Mouse (Mus musculus): ENCODE results near the gene Olfr330. TPM values are rescaled to one million over a fixed set of nuclear protein-coding genes. Genes with fewer than 3 reads are reported as not detected.
"Not testable (repeated sequence)": the region's sequence is repeated elsewhere in the genome, so short reads cannot be mapped to it uniquely, and the experiment has no call there.

Gene Olfr330
- not detected for polyA plus RNA-seq (2021)

DNA sequence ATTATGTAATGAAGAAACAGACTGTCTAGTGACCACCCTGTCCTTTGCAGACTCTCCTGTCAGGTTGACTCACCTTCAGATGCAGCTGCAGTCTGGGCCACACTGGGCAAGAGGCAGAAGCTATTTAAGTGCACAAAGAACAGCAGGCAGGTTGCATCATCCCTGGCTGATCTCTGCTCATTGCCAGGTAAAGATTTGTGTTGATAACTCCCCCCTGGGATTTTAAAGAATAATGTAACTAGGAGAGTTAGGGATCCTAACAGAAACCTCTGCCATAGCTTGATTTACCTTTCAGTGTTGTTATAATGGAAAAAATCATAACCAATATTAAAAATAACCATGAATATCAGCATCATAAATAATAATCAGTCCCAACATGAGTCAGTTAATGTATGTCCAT, at the start of gene Olfr330:
Gene Olfr330 (minus strand): TSS at position 101 of the 400 bp plus-strand sequence.
- CTCF ChIA-PET; ATAC-seq; in situ Hi-C loops (cut with MboI; ENCODE audit: low pct_unique_long_range_greater_than_20kb); DNase-seq (ENCODE audit: low read depth, low spot score); POLR2A ChIA-PET: not testable (repeated sequence)
- peaks cover 19% of the 10 kb centered on the region for H3K27me3 ChIP-seq

DNA sequence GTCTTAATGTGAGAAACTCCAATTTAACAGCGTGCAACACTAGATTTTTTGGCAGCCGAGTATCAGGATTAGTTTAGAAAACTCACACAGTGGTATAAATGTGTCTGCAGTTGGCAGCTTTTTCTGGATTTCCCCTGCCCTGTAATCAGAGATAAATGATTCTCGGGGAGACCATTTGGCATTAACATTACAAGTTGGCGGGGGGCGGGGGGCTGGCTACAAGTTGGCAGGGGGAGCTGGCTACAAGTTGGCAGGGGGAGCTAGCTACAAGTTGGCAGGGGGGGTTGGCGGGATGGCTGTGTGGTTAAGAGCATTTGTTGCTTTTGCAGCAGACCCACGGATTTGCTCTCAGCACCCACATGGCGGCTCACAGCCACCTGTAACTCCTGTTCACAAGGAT, 44.0 kb upstream of the Olfr330 start:
- ATAC-seq (no peak), DNase-seq (ENCODE audit: low read depth, low spot score) (no peak)
- TF ChIP-seq CTCF (IDR thresholded peaks at IDR 0.05), result no peak
- no peaks in the 10 kb centered on the region for H3K27me3 ChIP-seq
- in situ Hi-C loops (cut with MboI; ENCODE audit: low pct_unique_long_range_greater_than_20kb), result no loop called here
- POLR2A ChIA-PET, result no interaction called here
- CTCF ChIA-PET, result interaction anchor here (1.0 kb wide), 1 partner anchor 23 kb away, joined by 3 read pairs; no protein-coding TSS in a partner anchor

DNA sequence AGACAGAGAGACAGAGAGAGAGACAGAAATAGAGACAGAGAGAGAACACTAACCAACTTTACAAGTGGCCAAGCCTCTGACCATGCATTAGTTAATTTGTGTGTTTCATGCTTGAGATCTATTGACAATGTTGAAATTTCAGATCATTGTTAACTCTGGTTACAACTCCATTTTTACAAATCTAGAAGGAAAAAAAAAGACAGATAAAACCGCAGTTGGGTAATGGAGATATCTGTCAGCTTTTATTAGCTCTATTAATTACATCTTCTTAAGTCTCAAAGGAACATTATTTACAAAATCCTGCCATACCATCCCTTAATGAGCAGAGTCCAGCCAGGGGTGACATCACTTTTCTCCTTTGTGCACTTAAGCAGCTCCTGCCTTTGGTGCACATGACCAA, 42.8 kb upstream of the Olfr330 start, which contains the start of gene Olfr325:
Gene Olfr325 (plus strand): TSS at position 301 of the 400 bp plus-strand sequence.
- H3K27me3 ChIP-seq, result no peaks in the 10 kb centered on the region
- in situ Hi-C loops (cut with MboI; ENCODE audit: low pct_unique_long_range_greater_than_20kb), result no loop called here
- POLR2A ChIA-PET, result no interaction called here
- CTCF ChIA-PET, result interaction anchor here (1.0 kb wide), 1 partner anchor 25 kb away, joined by 3 read pairs; no protein-coding TSS in a partner anchor
- DNase-seq (ENCODE audit: low read depth, low spot score), result no peak
- ATAC-seq, result no peak
- no peak for TF ChIP-seq CTCF (IDR thresholded peaks at IDR 0.05)

DNA sequence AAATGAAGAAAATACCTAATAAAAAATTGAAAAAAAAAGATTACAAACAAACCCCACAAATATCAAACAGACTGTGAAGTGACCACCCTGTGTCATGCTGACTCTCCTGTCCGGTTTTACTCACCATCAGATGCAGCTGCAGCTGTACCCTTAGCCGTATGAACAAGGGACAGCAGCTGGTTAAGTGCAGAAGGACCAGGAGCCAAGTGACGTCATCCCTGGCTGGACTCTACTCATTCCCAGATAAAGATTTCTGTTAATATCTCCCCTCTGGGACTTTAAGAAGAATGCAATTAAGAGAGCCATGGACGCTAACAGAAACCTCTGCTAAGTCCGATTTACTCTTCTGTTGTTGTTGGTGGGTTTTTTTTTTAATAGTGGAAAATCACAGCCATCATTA, 35.8 kb upstream of the Olfr330 start, which contains the start of gene Olfr224:
Gene Olfr224 (minus strand): TSS at position 149 of the 400 bp plus-strand sequence.
- CTCF ChIA-PET, result no interaction called here

DNA sequence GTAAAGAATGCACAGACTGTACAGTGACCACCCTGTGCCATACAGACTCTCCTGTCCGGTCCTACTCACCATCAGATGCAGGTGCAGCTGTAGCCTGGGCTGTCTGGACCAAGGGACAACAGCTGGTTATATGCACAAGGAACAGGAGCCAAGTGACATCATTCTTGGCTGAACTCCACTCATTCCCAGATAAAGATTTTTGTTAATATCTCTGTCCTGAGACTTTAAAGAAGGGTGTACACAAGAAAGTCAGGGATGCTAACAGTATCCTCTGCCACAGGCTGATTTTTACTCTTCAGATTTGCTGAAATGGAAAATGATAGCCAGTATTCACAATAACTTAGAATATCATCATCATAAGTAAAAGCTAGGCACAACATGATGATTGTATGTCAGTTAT, 20.9 kb upstream of the Olfr330 start, which contains the start of gene Olfr328:
Gene Olfr328 (minus strand): TSS at position 101 of the 400 bp plus-strand sequence.
- in situ Hi-C loops (cut with MboI; ENCODE audit: low pct_unique_long_range_greater_than_20kb), result no loop called here
- TF ChIP-seq CTCF (IDR thresholded peaks at IDR 0.05), result no peak
- ChIA-PET CTCF (no interaction called here), POLR2A (no interaction called here)
- peaks cover 12% of the 10 kb centered on the region for H3K27me3 ChIP-seq
- ATAC-seq (no peak), DNase-seq (ENCODE audit: low read depth, low spot score) (no peak)

More for the DNA sequence above, 35.8 kb upstream of the Olfr330 start, which contains the start of gene Olfr224:
- DNase-seq (ENCODE audit: low read depth, low spot score), result no peak
- POLR2A ChIA-PET, result interaction anchor here (0.6 kb wide), 1 partner anchor 178 kb away, joined by 5 read pairs; no protein-coding TSS in a partner anchor
- in situ Hi-C loops (cut with MboI; ENCODE audit: low pct_unique_long_range_greater_than_20kb), result no loop called here
- H3K27me3 ChIP-seq, result peaks cover 15% of the 10 kb centered on the region
- TF ChIP-seq CTCF (IDR thresholded peaks at IDR 0.05), result no peak
- no peak for ATAC-seq

DNA sequence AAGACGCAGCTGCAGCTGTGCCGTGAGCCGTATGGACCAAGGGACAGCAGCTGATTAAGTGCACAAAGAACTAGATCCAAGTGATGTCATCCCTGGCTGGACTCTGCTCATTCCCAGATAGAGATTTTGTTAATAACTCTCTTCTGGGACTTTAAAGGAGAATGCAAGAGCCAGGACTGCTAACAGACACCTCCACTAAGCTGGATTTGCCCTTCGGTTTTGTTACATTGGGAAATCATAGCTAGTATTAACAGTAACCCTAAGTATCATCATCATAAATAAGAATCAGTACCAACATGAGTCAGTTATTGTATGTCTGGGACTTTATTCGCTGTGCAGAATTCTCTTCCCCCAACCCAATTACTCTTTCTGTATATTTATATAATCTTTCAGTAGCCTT, 11.7 kb upstream of the Olfr330 start, which contains the start of gene Olfr329-ps:
Gene Olfr329-ps (minus strand): TSS at position 101 of the 400 bp plus-strand sequence.
- no peak for TF ChIP-seq CTCF (IDR thresholded peaks at IDR 0.05)
- in situ Hi-C loops (cut with MboI; ENCODE audit: low pct_unique_long_range_greater_than_20kb), result no loop called here
- DNase-seq (ENCODE audit: low read depth, low spot score) (no peak), ATAC-seq (no peak)
- peaks cover 29% of the 10 kb centered on the region for H3K27me3 ChIP-seq
- POLR2A ChIA-PET, result no interaction called here
- CTCF ChIA-PET, result no interaction called here

DNA sequence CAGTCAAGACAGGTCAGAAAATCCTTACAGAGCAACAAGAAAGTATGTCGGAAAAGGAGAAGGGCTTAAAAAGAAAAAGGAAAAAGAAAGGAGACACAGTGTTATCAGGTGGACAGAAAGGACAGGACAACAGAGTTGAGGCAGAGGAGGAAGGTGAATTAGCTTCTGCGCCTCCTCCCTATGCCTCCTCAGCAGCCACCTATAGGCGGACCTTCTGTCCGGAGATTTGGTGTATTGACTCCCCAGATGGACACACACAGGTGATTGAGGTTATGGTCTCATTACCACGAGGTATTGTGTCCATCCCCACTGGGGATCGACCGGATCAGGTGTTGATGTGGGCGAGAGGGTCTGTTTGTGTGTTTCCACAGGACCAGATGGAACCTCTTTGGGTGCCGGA, 14.9 kb downstream of the Olfr330 start:
- POLR2A ChIA-PET; in situ Hi-C loops (cut with MboI; ENCODE audit: low pct_unique_long_range_greater_than_20kb): not testable (repeated sequence)

DNA sequence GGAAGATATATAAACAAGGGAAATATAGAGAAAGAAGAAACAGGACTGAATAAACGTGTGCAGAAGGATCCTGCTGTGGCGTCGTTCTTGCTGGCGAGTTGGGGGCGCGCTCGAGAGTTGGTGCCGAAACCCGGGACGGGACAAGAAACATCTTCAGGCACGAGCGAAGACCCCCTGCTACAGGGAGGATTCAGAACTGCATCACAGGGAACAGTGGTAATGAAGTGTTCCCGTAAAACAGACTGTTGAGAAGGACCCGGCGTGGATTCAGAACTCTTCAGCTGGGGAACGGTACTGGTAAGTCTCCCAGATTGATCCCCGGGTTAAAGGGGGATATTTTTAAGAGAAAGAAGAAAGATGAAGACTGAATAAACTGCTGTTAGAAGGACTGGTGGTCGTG, 15.7 kb downstream of the Olfr330 start:
- POLR2A ChIA-PET; H3K27me3 ChIP-seq; in situ Hi-C loops (cut with MboI; ENCODE audit: low pct_unique_long_range_greater_than_20kb); ATAC-seq; DNase-seq (ENCODE audit: low read depth, low spot score); CTCF ChIA-PET: not testable (repeated sequence)

More for the DNA sequence above, 14.9 kb downstream of the Olfr330 start:
- ATAC-seq; CTCF ChIA-PET; DNase-seq (ENCODE audit: low read depth, low spot score); H3K27me3 ChIP-seq: not testable (repeated sequence)

DNA sequence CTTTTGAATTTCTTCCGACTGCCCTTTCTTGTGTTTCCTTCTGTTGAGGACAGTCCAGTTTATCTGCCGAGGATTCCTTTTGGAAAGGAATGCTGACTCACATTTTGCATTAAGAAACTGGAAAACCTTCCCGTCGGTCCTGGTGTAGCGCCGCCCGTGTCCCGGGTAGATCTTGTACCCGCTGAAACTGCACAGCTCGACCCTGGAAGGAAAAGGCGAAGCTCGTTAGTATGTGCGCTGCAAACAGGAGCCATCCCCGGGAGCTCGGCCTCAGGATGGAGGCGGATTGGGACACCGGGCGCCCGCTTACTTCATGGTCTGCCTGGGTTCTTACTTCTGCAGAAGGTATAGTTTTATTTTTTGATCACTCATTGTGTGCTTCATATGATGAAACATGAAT, 25.6 kb downstream of the Olfr330 start:
- POLR2A ChIA-PET; ATAC-seq; H3K27me3 ChIP-seq; in situ Hi-C loops (cut with MboI; ENCODE audit: low pct_unique_long_range_greater_than_20kb); DNase-seq (ENCODE audit: low read depth, low spot score); CTCF ChIA-PET: not testable (repeated sequence)

DNA sequence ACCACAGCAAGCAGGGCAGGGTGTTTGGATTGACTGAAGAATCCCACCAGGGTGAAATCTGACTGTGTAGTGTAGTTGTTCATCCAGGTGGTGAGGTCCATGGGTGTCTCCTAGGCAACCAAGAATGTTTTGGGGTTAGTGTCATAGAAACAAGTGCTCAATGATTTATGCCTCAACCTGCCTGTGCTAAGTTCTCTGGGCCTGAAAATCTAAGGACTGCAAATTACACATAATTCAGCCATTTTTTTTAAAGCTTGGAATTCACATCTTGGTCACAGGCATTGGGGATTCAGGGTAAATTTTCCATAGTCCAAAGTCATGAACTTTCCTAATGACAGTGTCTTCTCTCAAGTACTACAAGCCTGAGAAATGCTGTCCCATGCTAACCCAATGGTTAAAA, 32.2 kb downstream of the Olfr330 start, which contains the start of gene Olfr331:
Gene Olfr331 (minus strand): TSS at position 101 of the 400 bp plus-strand sequence.
- POLR2A ChIA-PET; DNase-seq (ENCODE audit: low read depth, low spot score); ATAC-seq; CTCF ChIA-PET; H3K27me3 ChIP-seq: not testable (repeated sequence)
- in situ Hi-C loops (cut with MboI; ENCODE audit: low pct_unique_long_range_greater_than_20kb), result loop anchor here (5.0 kb wide), 1 partner anchor 105 kb away; no protein-coding TSS in a partner anchor

DNA sequence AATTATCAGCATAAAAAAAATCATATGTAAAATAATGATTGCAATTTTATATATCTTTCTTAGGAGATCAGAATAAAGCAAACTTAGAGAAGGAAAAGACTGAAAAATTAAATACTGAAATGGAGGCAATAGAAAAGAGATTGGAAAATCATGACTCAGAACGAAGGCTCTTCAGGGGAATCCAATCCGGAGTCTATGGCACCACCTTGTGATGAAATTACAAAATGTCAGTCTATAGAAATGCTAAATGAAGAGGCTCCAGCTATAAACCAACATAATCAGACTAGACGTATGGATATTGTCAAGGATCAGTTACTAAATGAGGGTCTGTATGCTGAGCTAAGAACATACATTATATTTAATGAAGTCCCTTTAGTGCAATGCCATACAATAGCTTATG, 35.3 kb downstream of the Olfr330 start:
- DNase-seq (ENCODE audit: low read depth, low spot score) (no peak), ATAC-seq (no peak)
- POLR2A ChIA-PET, result interaction anchor here (1.0 kb wide), 1 partner anchor 197 kb away, joined by 4 read pairs; no protein-coding TSS in a partner anchor
- no peaks in the 10 kb centered on the region for H3K27me3 ChIP-seq
- CTCF ChIA-PET, result interaction anchor here (0.9 to 2.7 kb wide), 7 partner anchors 62 to 197 kb away, joined by 3 to 17 read pairs (median 4); no protein-coding TSS in a partner anchor
- peak; percentile 48 for TF ChIP-seq CTCF (IDR thresholded peaks at IDR 0.05)
- in situ Hi-C loops (cut with MboI; ENCODE audit: low pct_unique_long_range_greater_than_20kb), result no loop called here
